Mouse (Mus musculus): ENCODE measurements around the gene Sema6c. TPM values are rescaled to one million over a fixed set of nuclear protein-coding genes. Genes with fewer than 3 reads are reported as not detected.
A peak's percentile ranks its signal among the peaks of the same experiment; 100 is the strongest.

Sema6c gene
- polyA plus RNA-seq, 1 experiment = 8.5 TPM

GRCm38 (mm10) chr3:95217255-95218134 is 57.2 kb downstream of the Sema6c start, which contains the start of gene Gabpb2:
Gabpb2 (minus strand) TSS chr3:95217916.
- Histone ChIP-seq H3K36me3 (ENCODE audit: control insufficient read depth, insufficient read depth, low read length) (peaks cover 1% of the 10 kb centered on the region), H3K27ac (ENCODE audit: insufficient read depth, low read depth, low read length) (peak within 1 kb of the TSS; percentile 99), H3K27me3 (replicated peaks; ENCODE audit: control insufficient read depth, insufficient read depth, low read length) (no peaks in the 10 kb centered on the region), H3K4me1 (ENCODE audit: control insufficient read depth, insufficient read depth, low read length) (no peaks in the 10 kb centered on the region), H3K4me3 (ENCODE audit: insufficient read depth, low read depth, low read length) (peak within 1 kb of the TSS; percentile 89)
- TF ChIP-seq CTCF (conservative IDR thresholded peaks at IDR 0.05; ENCODE audit: insufficient read depth, insufficient read length, low read depth, low read length) (peak; percentile 80), POLR2A (IDR thresholded peaks at IDR 0.05; ENCODE audit: low read depth, low read length) (peak; percentile 43)
- WGBS = under 1% methylated on average over 56 of the region's 56 CpGs
- peak; percentile 97 for DNase-seq

GRCm38 (mm10) chr3:95218466-95219137 is 58.3 kb downstream of the Sema6c start:
- peaks cover 1% of the 10 kb centered on the region for H3K36me3 ChIP-seq (ENCODE audit: control insufficient read depth, insufficient read depth, low read length)
- H3K4me3 ChIP-seq (ENCODE audit: insufficient read depth, low read depth, low read length) = no peak overlapping the region
- 66% methylated on average over 6 of the region's 6 CpGs for WGBS
- TF ChIP-seq POLR2A (IDR thresholded peaks at IDR 0.05; ENCODE audit: low read depth, low read length) (no peak), CTCF (conservative IDR thresholded peaks at IDR 0.05; ENCODE audit: insufficient read depth, insufficient read length, low read depth, low read length) (no peak)
- H3K4me1 ChIP-seq (ENCODE audit: control insufficient read depth, insufficient read depth, low read length) = no peaks in the 10 kb centered on the region
- no peaks in the 10 kb centered on the region for H3K27me3 ChIP-seq (replicated peaks; ENCODE audit: control insufficient read depth, insufficient read depth, low read length)
- H3K27ac ChIP-seq (ENCODE audit: insufficient read depth, low read depth, low read length) = no peak overlapping the region
- peak; percentile 69 for DNase-seq

DNA sequence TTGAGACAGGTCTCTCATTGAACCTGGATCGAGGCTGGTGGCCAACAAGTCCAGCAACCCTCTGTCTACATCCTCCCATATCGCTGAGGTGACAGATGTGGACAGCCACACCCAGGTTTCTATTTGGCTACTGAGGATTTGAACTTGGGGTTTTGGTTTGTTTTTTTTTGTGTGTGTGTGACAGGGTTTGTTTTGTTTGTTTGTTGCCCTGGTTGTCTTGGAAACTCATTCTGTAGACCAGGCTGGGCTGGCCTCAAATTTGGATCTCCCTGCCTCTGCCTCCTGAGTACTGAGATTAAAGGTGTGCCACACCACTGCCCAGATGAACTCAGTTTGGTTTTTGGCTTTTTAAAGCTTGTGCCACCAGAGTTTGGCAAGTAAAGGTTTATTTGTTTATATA is 62.8 kb downstream of the Sema6c start:
- no peak overlapping the region for H3K4me3 ChIP-seq (ENCODE audit: insufficient read depth, low read depth, low read length)
- no peaks in the 10 kb centered on the region for H3K27me3 ChIP-seq (replicated peaks; ENCODE audit: control insufficient read depth, insufficient read depth, low read length)
- no peak for TF ChIP-seq POLR2A (IDR thresholded peaks at IDR 0.05; ENCODE audit: low read depth, low read length)
- no peak for TF ChIP-seq CTCF (conservative IDR thresholded peaks at IDR 0.05; ENCODE audit: insufficient read depth, insufficient read length, low read depth, low read length)
- WGBS = 85% methylated on average over 2 of the region's 2 CpGs
- peaks cover 5% of the 10 kb centered on the region; the same call in 1 of the 2 replicates for H3K4me1 ChIP-seq (ENCODE audit: control insufficient read depth, insufficient read depth, low read length)
- H3K36me3 ChIP-seq (ENCODE audit: control insufficient read depth, insufficient read depth, low read length) = no peaks in the 10 kb centered on the region; the same call in 1 of the 2 replicates
- no peak overlapping the region for H3K27ac ChIP-seq (ENCODE audit: insufficient read depth, low read depth, low read length)
- no peak for DNase-seq

Other genes starting within 250 kb of the Sema6c start
- 785 and 803 TPM in 2 replicates for gene Selenbp1, start 227.4 kb upstream of the Sema6c start, polyA plus RNA-seq (2012; rRNA removed)
- 10.3 and 12.8 TPM in 2 replicates for gene Rfx5, start 206.4 kb upstream of the Sema6c start, polyA plus RNA-seq (2012; rRNA removed)
- gene Pi4kb, start 185.7 kb upstream of the Sema6c start, polyA plus RNA-seq (2012; rRNA removed) = 35.9 and 41.7 TPM in 2 replicates
- 16.3 and 18.5 TPM in 2 replicates for gene Zfp687, start 145.0 kb upstream of the Sema6c start, polyA plus RNA-seq (2012; rRNA removed)
- gene Psmd4, start 117.8 kb upstream of the Sema6c start, polyA plus RNA-seq (2012; rRNA removed) = 136 TPM in 2 replicates
- 13.5 and 15.3 TPM in 2 replicates for gene Pip5k1a, start 53.5 kb upstream of the Sema6c start, polyA plus RNA-seq (2012; rRNA removed)
- gene Vps72, start 49.4 kb upstream of the Sema6c start, polyA plus RNA-seq (2012; rRNA removed) = 45.6 and 47.1 TPM in 2 replicates
- gene Tmod4, start 36.0 kb upstream of the Sema6c start, polyA plus RNA-seq (2012; rRNA removed) = 0.19 and 3.1 TPM in 2 replicates
- gene Scnm1, start 26.4 kb upstream of the Sema6c start, polyA plus RNA-seq (2012; rRNA removed) = 46.7 and 50.8 TPM in 2 replicates
- gene Lysmd1, start 26.4 kb upstream of the Sema6c start, polyA plus RNA-seq (2012; rRNA removed) = 10.2 and 11.3 TPM in 2 replicates
- 4.1 and 6.8 TPM in 2 replicates for gene Tnfaip8l2, start 18.1 kb upstream of the Sema6c start, polyA plus RNA-seq (2012; rRNA removed)
- gene Gabpb2, start 57.5 kb downstream of the Sema6c start, polyA plus RNA-seq (2012; rRNA removed) = 9.8 and 10.6 TPM in 2 replicates
- 77.5 and 83.7 TPM in 2 replicates for gene Cdc42se1, start 68.3 kb downstream of the Sema6c start, polyA plus RNA-seq (2012; rRNA removed)
- 30.6 and 31.4 TPM in 2 replicates for gene Mllt11, start 71.7 kb downstream of the Sema6c start, polyA plus RNA-seq (2012; rRNA removed)
- gene Gm128, start 81.1 kb downstream of the Sema6c start, polyA plus RNA-seq (2012; rRNA removed) = 5.9 TPM in 2 replicates
- gene Bnipl, start 90.7 kb downstream of the Sema6c start, polyA plus RNA-seq (2012; rRNA removed) = 0.09 and 0.41 TPM in 2 replicates
- 120 and 155 TPM in 2 replicates for gene Mindy1, start 120.9 kb downstream of the Sema6c start, polyA plus RNA-seq (2012; rRNA removed)
- gene Prune1, start 121.6 kb downstream of the Sema6c start, polyA plus RNA-seq (2012; rRNA removed) = 25.6 and 27.0 TPM in 2 replicates
- 5.6 and 6.3 TPM in 2 replicates for gene Anxa9, start 146.7 kb downstream of the Sema6c start, polyA plus RNA-seq (2012; rRNA removed)
- 143 and 173 TPM in 2 replicates for gene Cers2, start 154.3 kb downstream of the Sema6c start, polyA plus RNA-seq (2012; rRNA removed)
- gene Setdb1, start 196.7 kb downstream of the Sema6c start, polyA plus RNA-seq (2012; rRNA removed) = 11.4 and 11.6 TPM in 2 replicates
- gene 4930558C23Rik, start 242.4 kb downstream of the Sema6c start, polyA plus RNA-seq (2012; rRNA removed) = not detected in 2 replicates